Mouse (Mus musculus) embryonic facial prominence, embryonic 12.5 days (tissue): Measurements from ENCODE around the gene Hcrt. TPM values are rescaled to one million over a fixed set of nuclear protein-coding genes. Genes with fewer than 3 reads are reported as not detected.

ENCODE experiments used
- ATAC-seq: fragments of 200-750 bp; cut with Nextera tagmentation; 2 replicates; pipeline ENCODE4 v1.8.0; 2017; ENCODE audit not compliant: insufficient number of reproducible peaks, insufficient read depth, low FRiP score, low TSS enrichment
- H3K27ac ChIP-seq: fragments of 300-500 bp; sonication (generic); 2 replicates; pipeline ENCODE4 v1.5.1; 2016; ENCODE audit warnings: mild to moderate bottlenecking
- H3K27me3 ChIP-seq: fragments of 300-500 bp; sonication (generic); 2 replicates; pipeline ENCODE4 v1.6.1; 2016; ENCODE audit warnings: mild to moderate bottlenecking, moderate library complexity
- H3K36me3 ChIP-seq: fragments of 300-500 bp; sonication (generic); 2 replicates; pipeline ENCODE4 v1.6.1; 2016; ENCODE audit warnings: mild to moderate bottlenecking
- H3K4me1 ChIP-seq: fragments of 300-500 bp; sonication (generic); 2 replicates; pipeline ENCODE4 v1.6.1; 2016
- H3K4me2 ChIP-seq: fragments of 300-500 bp; sonication (generic); replicated peaks from 2 replicates; pipeline ENCODE4 v1.6.1; 2016; ENCODE audit warnings: mild to moderate bottlenecking, moderate library complexity
- H3K4me3 ChIP-seq: fragments of 300-500 bp; sonication (generic); 2 replicates; pipeline ENCODE4 v1.5.1; 2016; ENCODE audit warnings: mild to moderate bottlenecking
- H3K9ac ChIP-seq: fragments of 300-500 bp; sonication (generic); 2 replicates; pipeline ENCODE4 v1.6.1; 2016; ENCODE audit warnings: mild to moderate bottlenecking, moderate library complexity
- H3K9me3 ChIP-seq: fragments of 300-500 bp; sonication (generic); 2 replicates; pipeline ENCODE4 v1.6.1; 2016; ENCODE audit warnings: mild to moderate bottlenecking, moderate library complexity
- WGBS: fragments of 180-500 bp; shearing (Covaris S2); methylation state at CpG from one replicate; pipeline ENCODE4 v1.1.7; 2016; 5-methylcytosine and 5-hydroxymethylcytosine counted together
- polyA plus RNA-seq: library from polyadenylated mRNA; unstranded; fragments of >200 nt; fragmentation: Nextera tagmentation; extraction: Ambion mirVana; gene quantifications from 2 replicates; pipeline ENCODE4 v1.2.1, GENCODE M21; 2016

Gene Hcrt
- polyA plus RNA-seq, 1 experiment from 2014 or later: not detected

GRCm38 (mm10) chr11:100719312-100719711 is 43.4 kb downstream of the Hcrt start:
- Histone ChIP-seq H3K27ac (no peak overlapping the region), H3K36me3 (peaks cover 48% of the 10 kb centered on the region), H3K9me3 (no peaks in the 10 kb centered on the region), H3K9ac (no peak overlapping the region), H3K4me2 (no peak overlapping the region), H3K4me1 (peaks cover 3% of the 10 kb centered on the region), H3K4me3 (no peak overlapping the region), H3K27me3 (no peaks in the 10 kb centered on the region)
- ATAC-seq: no peak
- 83% methylated on average over 3 of the region's 3 CpGs for WGBS

DNA sequence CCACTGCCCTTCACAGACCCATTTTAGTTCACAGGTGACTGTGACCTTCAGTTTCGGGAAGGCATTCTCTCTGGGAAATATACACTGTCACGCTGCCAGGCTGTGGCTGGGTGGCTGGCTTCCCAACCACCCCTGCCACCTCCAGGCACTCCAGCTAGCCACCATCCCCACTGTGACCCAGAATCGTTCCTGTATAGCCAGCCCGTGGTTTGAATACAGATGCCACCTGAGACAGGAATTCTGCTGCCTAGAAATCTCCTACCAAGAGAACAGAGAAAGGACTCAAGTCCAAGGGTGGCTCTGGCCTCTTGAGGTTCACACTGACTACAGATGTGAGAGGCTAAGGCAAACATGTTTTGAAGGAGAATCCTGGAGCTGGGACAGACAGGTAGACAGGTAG is 43.9 kb downstream of the Hcrt start:
- WGBS: 89% methylated on average over 4 of the region's 4 CpGs

GRCm38 (mm10) chr11:100718462-100718861 is 44.3 kb downstream of the Hcrt start:
- Histone ChIP-seq H3K9me3 (no peaks in the 10 kb centered on the region), H3K4me2 (no peak overlapping the region), H3K4me3 (no peak overlapping the region), H3K9ac (no peak overlapping the region), H3K27me3 (no peaks in the 10 kb centered on the region), H3K4me1 (peaks cover 11% of the 10 kb centered on the region), H3K27ac (no peak overlapping the region), H3K36me3 (peaks cover 48% of the 10 kb centered on the region)
- no peak for ATAC-seq
- 89% methylated on average over 7 of the region's 7 CpGs for WGBS

More for the DNA sequence above, 43.9 kb downstream of the Hcrt start:
- no peak overlapping the region for H3K9ac ChIP-seq
- no peaks in the 10 kb centered on the region for H3K27me3 ChIP-seq
- H3K4me1 ChIP-seq: peaks cover 7% of the 10 kb centered on the region
- H3K4me2 ChIP-seq: no peak overlapping the region
- peaks cover 48% of the 10 kb centered on the region for H3K36me3 ChIP-seq
- no peak for ATAC-seq
- H3K27ac ChIP-seq: no peak overlapping the region
- no peak overlapping the region for H3K4me3 ChIP-seq
- no peaks in the 10 kb centered on the region for H3K9me3 ChIP-seq

DNA sequence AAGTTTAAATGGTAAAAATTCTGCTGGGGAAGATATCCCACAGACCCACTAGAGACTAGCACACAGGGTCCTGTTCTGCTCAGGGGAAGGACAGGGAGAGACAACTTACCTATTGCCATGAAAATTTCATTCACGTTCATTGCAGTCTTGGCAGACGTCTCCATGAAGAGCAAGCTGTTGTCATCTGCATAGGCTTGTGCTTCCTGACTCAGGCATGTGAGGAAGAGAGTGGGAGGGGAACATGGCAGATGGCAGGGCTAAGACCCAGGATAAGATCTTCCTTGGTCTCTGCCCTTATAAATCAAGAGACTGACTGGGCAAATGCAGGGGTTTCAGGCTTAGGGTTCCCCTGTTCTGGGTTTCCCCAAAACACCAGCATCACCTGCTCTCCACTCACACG is 46.1 kb downstream of the Hcrt start:
- no peak overlapping the region for H3K4me3 ChIP-seq
- H3K4me1 ChIP-seq: peaks cover 22% of the 10 kb centered on the region
- H3K27me3 ChIP-seq: no peaks in the 10 kb centered on the region
- 87% methylated on average over 3 of the region's 3 CpGs for WGBS
- H3K9ac ChIP-seq: no peak overlapping the region
- H3K9me3 ChIP-seq: no peaks in the 10 kb centered on the region
- H3K4me2 ChIP-seq: no peak overlapping the region
- H3K27ac ChIP-seq: no peak overlapping the region
- peaks cover 48% of the 10 kb centered on the region for H3K36me3 ChIP-seq
- no peak for ATAC-seq

GRCm38 (mm10) chr11:100714948-100715347 is 47.8 kb downstream of the Hcrt start:
- no peaks in the 10 kb centered on the region for H3K27me3 ChIP-seq
- no peak for ATAC-seq
- no peaks in the 10 kb centered on the region for H3K9me3 ChIP-seq
- H3K4me3 ChIP-seq: no peak overlapping the region
- peaks cover 30% of the 10 kb centered on the region for H3K4me1 ChIP-seq
- H3K36me3 ChIP-seq: peaks cover 55% of the 10 kb centered on the region
- WGBS: 88% methylated on average over 6 of the region's 6 CpGs
- no peak overlapping the region for H3K27ac ChIP-seq
- H3K9ac ChIP-seq: no peak overlapping the region
- H3K4me2 ChIP-seq: no peak overlapping the region

- Histone ChIP-seq H3K27ac (peak overlapping the region; percentile 76), H3K4me2 (peak overlapping the region; percentile 50), H3K36me3 (peaks cover 55% of the 10 kb centered on the region), H3K4me1 (peaks cover 30% of the 10 kb centered on the region), H3K9me3 (no peaks in the 10 kb centered on the region), H3K4me3 (no peak overlapping the region), H3K9ac (no peak overlapping the region; the same call in 1 of the 2 replicates), H3K27me3 (no peaks in the 10 kb centered on the region)
- WGBS: 49% methylated on average over 6 of the region's 6 CpGs
- ATAC-seq: no peak
These were observed 48.2 kb downstream of the Hcrt start for GRCm38 (mm10) chr11:100714534-100714915.

GRCm38 (mm10) chr11:100713735-100714533 is 48.8 kb downstream of the Hcrt start, which contains the start of gene Hspb9:
TSS of gene Hspb9 (plus strand) at chr11:100713850.
- ATAC-seq: no peak
- no peaks in the 10 kb centered on the region for H3K27me3 ChIP-seq
- H3K27ac ChIP-seq: peak within 1 kb of the TSS; percentile 76
- peak within 1 kb of the TSS; percentile 96 for H3K4me3 ChIP-seq
- H3K9me3 ChIP-seq: no peaks in the 10 kb centered on the region
- peak within 1 kb of the TSS; percentile 42 for H3K9ac ChIP-seq
- 5% methylated on average over 38 of the region's 38 CpGs for WGBS
- H3K4me2 ChIP-seq: peak within 1 kb of the TSS; percentile 73
- peaks cover 30% of the 10 kb centered on the region for H3K4me1 ChIP-seq
- H3K36me3 ChIP-seq: peaks cover 55% of the 10 kb centered on the region

DNA sequence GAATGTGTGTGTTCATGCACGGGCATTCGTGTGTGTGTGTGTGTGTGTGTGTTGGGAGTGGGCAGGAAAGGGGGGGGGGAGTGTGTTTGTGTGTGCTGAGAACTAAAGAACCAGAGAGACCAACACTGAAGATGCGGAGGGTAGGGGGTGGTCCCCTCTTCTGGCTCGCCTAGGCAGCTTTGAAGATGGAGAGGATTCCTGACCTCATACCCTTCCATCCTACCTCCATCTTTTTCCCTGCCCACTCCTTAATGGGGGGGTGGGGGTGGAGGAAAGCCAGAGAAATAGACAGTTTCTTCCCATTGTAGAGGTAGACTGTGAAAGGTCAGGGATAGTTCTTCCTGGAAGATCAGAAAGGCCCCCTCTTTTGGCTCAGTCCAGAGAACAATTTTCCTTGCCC is 49.6 kb downstream of the Hcrt start:
- peaks cover 30% of the 10 kb centered on the region for H3K4me1 ChIP-seq
- peak overlapping the region; percentile 50 for H3K4me2 ChIP-seq
- peak overlapping the region; percentile 42 for H3K9ac ChIP-seq
- no peak for ATAC-seq
- 0 out of 2 replicates have a peak overlapping the region, but pooled peaks have one; percentile 22 for H3K4me3 ChIP-seq
- H3K27ac ChIP-seq: peak overlapping the region; percentile 76
- H3K9me3 ChIP-seq: no peaks in the 10 kb centered on the region
- peaks cover 55% of the 10 kb centered on the region for H3K36me3 ChIP-seq
- no peaks in the 10 kb centered on the region for H3K27me3 ChIP-seq
- WGBS: 47% methylated on average over 3 of the region's 4 CpGs

GRCm38 (mm10) chr11:100711783-100712615 is 50.7 kb downstream of the Hcrt start, which contains the start of gene Kat2a:
TSS of gene Kat2a (minus strand) at chr11:100712465.
- peak within 1 kb of the TSS; percentile 96 for H3K4me3 ChIP-seq
- 1% methylated on average over 48 of the region's 48 CpGs for WGBS
- H3K27me3 ChIP-seq: no peaks in the 10 kb centered on the region
- ATAC-seq: peak; percentile 85
- peaks cover 30% of the 10 kb centered on the region for H3K4me1 ChIP-seq
- H3K9ac ChIP-seq: peak within 1 kb of the TSS; percentile 95
- H3K27ac ChIP-seq: peak within 1 kb of the TSS; percentile 91
- no peaks in the 10 kb centered on the region for H3K9me3 ChIP-seq
- H3K4me2 ChIP-seq: peak within 1 kb of the TSS; percentile 73
- peaks cover 55% of the 10 kb centered on the region for H3K36me3 ChIP-seq
